Mouse (Mus musculus) kidney, embryonic 14.5 days (tissue): ENCODE measurements at regions not wholly inside any gene's neighbourhood (a gene's known extent, or its start where the extent isn't known, plus 50 kb on each side); places are given as distances from the start of the nearest gene placed in this dataset.

Experiments used
- ATAC-seq: fragments of 200-750 bp; cut with Nextera tagmentation; 2 replicates; pipeline ENCODE4 v1.8.0; 2017; ENCODE audit warnings: moderate number of reproducible peaks, mild to moderate bottlenecking, moderate TSS enrichment, moderate library complexity; ENCODE audit not compliant: low FRiP score, low TSS enrichment
- H3K27ac ChIP-seq: fragments of 300-500 bp; sonication (generic); 2 replicates; pipeline ENCODE4 v1.5.1; 2014; ENCODE audit warnings: low read depth, mild to moderate bottlenecking, low read length, moderate library complexity, mixed read lengths
- H3K27me3 ChIP-seq: fragments of 300-500 bp; sonication (generic); 2 replicates; pipeline ENCODE4 v1.6.1; 2014; ENCODE audit warnings: mild to moderate bottlenecking, low read length; ENCODE audit not compliant: control insufficient read depth, insufficient read depth
- H3K36me3 ChIP-seq: fragments of 300-500 bp; sonication (generic); 2 replicates; pipeline ENCODE4 v1.6.1; 2014; ENCODE audit warnings: low read length, mixed read lengths; ENCODE audit not compliant: control insufficient read depth, insufficient read depth
- H3K4me1 ChIP-seq: fragments of 300-500 bp; sonication (generic); 2 replicates; pipeline ENCODE4 v1.6.1; 2014; ENCODE audit warnings: low read length, mixed read lengths; ENCODE audit not compliant: control insufficient read depth, insufficient read depth
- H3K4me2 ChIP-seq: fragments of 300-500 bp; sonication (generic); replicated peaks from 2 replicates; pipeline ENCODE4 v1.6.1; 2014; ENCODE audit warnings: low read depth, mild to moderate bottlenecking, low read length
- H3K4me3 ChIP-seq: fragments of 300-500 bp; sonication (generic); 2 replicates; pipeline ENCODE4 v1.5.1; 2014; ENCODE audit warnings: mild to moderate bottlenecking, low read length
- H3K9ac ChIP-seq: fragments of 300-500 bp; sonication (generic); 2 replicates; pipeline ENCODE4 v1.6.1; 2014; ENCODE audit warnings: low read depth, mild to moderate bottlenecking, low read length, moderate library complexity
- H3K9me3 ChIP-seq: fragments of 300-500 bp; sonication (generic); 2 replicates; pipeline ENCODE4 v1.6.1; 2016; ENCODE audit warnings: low read length; ENCODE audit not compliant: control insufficient read depth
- WGBS: fragments of 180-500 bp; shearing (Covaris S2); extraction: QIAGEN DNeasy Blood & Tissue Kit; methylation state at CpG from one replicate; pipeline ENCODE4 v1.1.7; 2014; 5-methylcytosine and 5-hydroxymethylcytosine counted together

GRCm38 (mm10) chr11:20882756-20883155 is 51.9 kb upstream of the Lgalsl start:
- no peak overlapping the region for H3K27ac ChIP-seq
- H3K36me3 ChIP-seq, result no peaks in the 10 kb centered on the region
- WGBS, result 24% methylated on average over 1 of the region's 1 CpGs
- no peaks in the 10 kb centered on the region for H3K4me1 ChIP-seq
- no peak overlapping the region for H3K4me2 ChIP-seq
- ATAC-seq, result no peak
- H3K9ac ChIP-seq, result no peak overlapping the region
- no peak overlapping the region for H3K4me3 ChIP-seq
- no peaks in the 10 kb centered on the region for H3K27me3 ChIP-seq
- H3K9me3 ChIP-seq, result no peaks in the 10 kb centered on the region

GRCm38 (mm10) chr11:20883907-20884306 is 53.1 kb upstream of the Lgalsl start:
- Histone ChIP-seq H3K27ac (no peak overlapping the region), H3K4me2 (no peak overlapping the region), H3K4me1 (no peaks in the 10 kb centered on the region), H3K4me3 (no peak overlapping the region), H3K9ac (no peak overlapping the region), H3K27me3 (no peaks in the 10 kb centered on the region), H3K36me3 (no peaks in the 10 kb centered on the region), H3K9me3 (no peaks in the 10 kb centered on the region)
- ATAC-seq, result no peak
- WGBS, result 76% methylated on average over 2 of the region's 2 CpGs

- Histone ChIP-seq H3K9me3 (no peaks in the 10 kb centered on the region), H3K27ac (no peak overlapping the region), H3K36me3 (no peaks in the 10 kb centered on the region), H3K4me1 (no peaks in the 10 kb centered on the region), H3K9ac (no peak overlapping the region), H3K27me3 (no peaks in the 10 kb centered on the region; the same call in 1 of the 2 replicates), H3K4me3 (no peak overlapping the region), H3K4me2 (no peak overlapping the region)
- WGBS, result 93% methylated on average over 2 of the region's 2 CpGs
- ATAC-seq, result no peak
These were observed 56.2 kb upstream of the Lgalsl start for GRCm38 (mm10) chr11:20887044-20887443.

- no peaks in the 10 kb centered on the region for H3K36me3 ChIP-seq
- WGBS, result 71% methylated on average over 3 of the region's 3 CpGs
- H3K9ac ChIP-seq, result no peak overlapping the region
- ATAC-seq, result no peak
- no peak overlapping the region for H3K4me2 ChIP-seq
- H3K27ac ChIP-seq, result no peak overlapping the region
- H3K4me3 ChIP-seq, result no peak overlapping the region
- no peaks in the 10 kb centered on the region for H3K4me1 ChIP-seq
- no peaks in the 10 kb centered on the region for H3K9me3 ChIP-seq
- no peaks in the 10 kb centered on the region; the same call in 1 of the 2 replicates for H3K27me3 ChIP-seq
These were observed 59.6 kb upstream of the Lgalsl start for GRCm38 (mm10) chr11:20890479-20890878.

GRCm38 (mm10) chr11:20891711-20892110 is 60.9 kb upstream of the Lgalsl start:
- Histone ChIP-seq H3K4me1 (peaks cover 3% of the 10 kb centered on the region; the same call in 1 of the 2 replicates), H3K4me3 (no peak overlapping the region), H3K36me3 (no peaks in the 10 kb centered on the region), H3K27me3 (no peaks in the 10 kb centered on the region; the same call in 1 of the 2 replicates), H3K9me3 (no peaks in the 10 kb centered on the region), H3K27ac (no peak overlapping the region), H3K9ac (no peak overlapping the region), H3K4me2 (no peak overlapping the region)
- ATAC-seq, result no peak
- 80% methylated on average over 10 of the region's 10 CpGs for WGBS

- Histone ChIP-seq H3K9ac (no peak overlapping the region), H3K27ac (no peak overlapping the region), H3K9me3 (no peaks in the 10 kb centered on the region), H3K4me1 (peaks cover 3% of the 10 kb centered on the region; the same call in 1 of the 2 replicates), H3K4me3 (no peak overlapping the region), H3K4me2 (no peak overlapping the region), H3K27me3 (no peaks in the 10 kb centered on the region; the same call in 1 of the 2 replicates), H3K36me3 (no peaks in the 10 kb centered on the region)
- peak; percentile 69 for ATAC-seq
- WGBS, result 59% methylated on average over 11 of the region's 11 CpGs
These were observed 65.6 kb upstream of the Lgalsl start for GRCm38 (mm10) chr11:20896277-20897123.

- WGBS, result 78% methylated on average over 7 of the region's 7 CpGs
- no peak overlapping the region for H3K27ac ChIP-seq
- no peaks in the 10 kb centered on the region for H3K36me3 ChIP-seq
- H3K4me3 ChIP-seq, result no peak overlapping the region
- H3K4me2 ChIP-seq, result no peak overlapping the region
- H3K9me3 ChIP-seq, result no peaks in the 10 kb centered on the region
- peaks cover 3% of the 10 kb centered on the region; the same call in 1 of the 2 replicates for H3K4me1 ChIP-seq
- H3K27me3 ChIP-seq, result no peaks in the 10 kb centered on the region
- ATAC-seq, result no peak
- H3K9ac ChIP-seq, result no peak overlapping the region
These were observed 66.6 kb upstream of the Lgalsl start for GRCm38 (mm10) chr11:20897468-20897867.

GRCm38 (mm10) chr11:20898558-20898957 is 67.7 kb upstream of the Lgalsl start:
- no peak for ATAC-seq
- no peaks in the 10 kb centered on the region for H3K9me3 ChIP-seq
- no peaks in the 10 kb centered on the region for H3K36me3 ChIP-seq
- H3K4me2 ChIP-seq, result no peak overlapping the region
- no peak overlapping the region for H3K9ac ChIP-seq
- H3K4me3 ChIP-seq, result no peak overlapping the region
- no peaks in the 10 kb centered on the region for H3K27me3 ChIP-seq
- WGBS, result 60% methylated on average over 4 of the region's 4 CpGs
- H3K4me1 ChIP-seq, result peaks cover 3% of the 10 kb centered on the region; the same call in 1 of the 2 replicates
- no peak overlapping the region for H3K27ac ChIP-seq

- no peak overlapping the region for H3K27ac ChIP-seq
- WGBS, result 89% methylated on average over 6 of the region's 6 CpGs
- H3K4me1 ChIP-seq, result peaks cover 3% of the 10 kb centered on the region; the same call in 1 of the 2 replicates
- no peak overlapping the region for H3K9ac ChIP-seq
- H3K9me3 ChIP-seq, result no peaks in the 10 kb centered on the region
- ATAC-seq, result no peak
- no peak overlapping the region for H3K4me3 ChIP-seq
- no peaks in the 10 kb centered on the region for H3K27me3 ChIP-seq
- no peak overlapping the region for H3K4me2 ChIP-seq
- H3K36me3 ChIP-seq, result no peaks in the 10 kb centered on the region
These were observed 68.9 kb upstream of the Lgalsl start for GRCm38 (mm10) chr11:20899766-20900165.
